Mouse (Mus musculus) 3T3-L1 (cell line): ENCODE data around the gene Gm5965.
"Not testable (repeated sequence)": the region's sequence is repeated elsewhere in the genome, so short reads cannot be mapped to it uniquely, and the experiment has no call there.

ENCODE experiments used
- DNase-seq: peaks from one replicate; pipeline ENCODE4 v3.0.0-alpha.2; 2015; ENCODE audit warnings: low read depth, low spot score

The Gm5965 gene

DNA sequence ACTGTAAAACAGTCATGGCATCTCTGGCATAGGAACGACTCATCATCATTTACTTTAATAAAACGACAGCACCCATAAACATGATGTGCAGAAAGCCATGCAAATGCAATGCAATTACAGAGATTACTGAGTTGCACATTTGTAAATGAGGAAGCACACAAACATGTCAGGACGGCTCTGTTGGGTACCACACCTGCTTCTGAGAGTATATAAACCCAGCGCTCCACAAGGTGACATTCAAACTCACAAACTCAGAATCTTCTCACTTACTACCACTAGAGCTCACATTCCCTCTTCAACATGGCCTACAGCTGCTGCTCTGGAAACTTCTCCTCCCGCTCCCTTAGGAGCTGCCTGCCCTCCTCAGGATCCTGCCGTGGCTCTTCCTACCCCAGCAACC lies at the start of gene Gm5965:
TSS of gene Gm5965 (plus strand) at position 301 of the 400 bp plus-strand sequence.
- no peak for DNase-seq

DNA sequence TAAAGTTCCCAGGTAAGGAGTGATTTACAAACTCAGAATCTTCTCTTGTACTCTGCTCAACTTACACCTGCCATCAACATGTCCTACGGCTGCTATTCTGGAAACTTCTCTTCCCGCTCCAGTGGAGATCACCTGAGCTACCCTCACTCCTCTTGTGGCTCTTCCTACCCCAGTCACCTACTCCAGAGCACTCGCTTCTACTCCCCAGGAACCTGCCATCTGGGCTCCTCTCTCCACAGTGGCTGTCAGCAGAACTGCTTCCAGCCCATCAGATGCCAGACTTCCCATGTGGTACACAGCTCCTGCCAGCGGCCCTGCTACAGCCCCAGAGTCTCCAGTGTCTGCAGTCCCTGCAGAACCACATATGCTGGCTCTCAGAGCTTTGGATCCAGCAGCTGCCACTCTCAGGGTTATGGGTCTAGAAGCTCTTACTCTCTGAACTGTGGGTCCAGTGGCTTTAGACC lies 48.9 kb upstream of the Gm5965 start, which contains the start of gene Krtap13-1:
TSS of gene Krtap13-1 (plus strand) at position 51 of the 464 bp plus-strand sequence.
- no peak for DNase-seq

DNA sequence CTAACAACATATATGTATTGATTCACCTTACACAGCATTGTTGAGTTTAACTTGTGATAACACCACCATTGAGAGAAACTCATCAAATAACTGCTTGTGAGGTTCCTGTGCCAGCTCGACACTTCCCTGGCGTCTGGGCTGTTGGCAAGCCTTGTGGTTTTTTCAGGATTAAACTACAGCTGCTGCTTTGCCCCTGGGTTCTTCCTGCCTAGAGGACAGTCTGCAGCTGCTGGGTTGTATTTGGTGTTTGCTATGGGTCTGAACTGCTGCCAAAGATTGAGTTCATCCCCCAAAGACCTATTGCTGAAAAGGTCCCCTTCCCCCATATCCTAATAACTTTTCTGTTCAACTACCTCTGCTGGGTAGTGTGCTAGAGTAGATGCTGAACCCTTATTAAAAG lies 42.3 kb upstream of the Gm5965 start:
- no peak for DNase-seq

DNA sequence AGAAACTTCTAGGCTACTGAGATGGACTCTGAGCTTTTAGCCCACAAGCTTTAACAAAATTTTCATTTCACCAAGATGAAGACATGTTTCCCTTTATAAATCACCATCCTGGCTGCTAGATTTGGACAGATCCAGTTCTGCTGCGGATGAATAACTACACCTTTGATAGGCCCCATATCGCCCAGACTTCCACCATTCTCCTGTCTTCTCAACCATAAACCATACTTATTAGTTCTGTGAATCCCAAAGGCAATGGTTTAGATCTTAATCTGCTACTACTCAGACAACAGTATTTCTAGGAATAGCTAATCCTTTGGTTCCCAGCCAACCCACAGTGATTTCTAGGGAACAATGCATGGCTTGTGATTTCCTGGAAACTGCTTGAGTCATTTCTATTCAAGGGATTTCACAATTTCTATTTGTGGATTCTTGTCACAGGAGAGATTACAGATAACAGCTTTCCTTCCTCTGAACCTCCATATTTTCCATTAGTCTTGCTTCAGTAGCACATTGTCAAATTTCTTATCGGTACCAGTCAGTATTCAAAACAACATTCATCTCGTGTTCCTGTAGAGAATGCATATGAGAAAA lies 32.9 kb upstream of the Gm5965 start:
- DNase-seq, result no peak

DNA sequence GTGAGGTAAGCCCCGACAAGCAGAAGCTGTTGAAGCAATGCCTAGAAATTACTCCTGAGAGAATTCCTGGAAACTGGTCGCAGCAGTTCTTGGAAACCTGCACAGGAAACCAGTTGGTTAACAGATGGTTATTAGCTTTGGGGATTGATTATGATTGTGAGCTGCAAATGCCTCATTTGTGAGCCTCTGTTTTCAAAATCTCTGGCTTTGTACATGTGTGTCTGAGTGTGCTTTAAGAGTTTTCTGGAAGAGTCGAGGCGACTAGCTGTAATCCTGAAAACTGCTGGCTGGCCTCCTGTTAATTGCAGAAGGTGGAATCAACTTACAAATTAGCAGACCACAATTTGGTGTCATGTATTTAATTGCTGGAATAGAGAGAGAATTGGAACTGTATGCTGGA lies 29.8 kb upstream of the Gm5965 start:
- no peak for DNase-seq

DNA sequence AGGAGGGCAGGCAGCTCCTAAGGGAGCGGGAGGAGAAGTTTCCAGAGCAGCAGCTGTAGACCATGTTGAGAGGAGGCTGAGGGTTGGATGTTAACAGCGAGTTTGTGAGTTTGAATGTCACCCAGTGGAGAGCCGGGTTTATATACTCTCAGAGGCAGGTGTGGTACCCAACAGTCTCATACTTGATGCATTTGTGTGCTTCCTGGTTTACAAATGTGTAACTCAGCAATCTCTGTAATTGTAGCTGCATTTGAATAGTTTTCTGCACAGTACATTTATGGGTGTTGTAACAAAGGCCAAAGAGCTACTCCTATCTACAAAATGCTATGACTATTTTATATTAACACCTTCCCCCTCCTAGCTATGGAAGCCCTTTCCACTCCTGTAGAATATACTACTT lies 26.2 kb upstream of the Gm5965 start, which contains the start of gene Krtap13:
TSS of gene Krtap13 (minus strand) at position 101 of the 400 bp plus-strand sequence.
- DNase-seq, result not testable (repeated sequence)

DNA sequence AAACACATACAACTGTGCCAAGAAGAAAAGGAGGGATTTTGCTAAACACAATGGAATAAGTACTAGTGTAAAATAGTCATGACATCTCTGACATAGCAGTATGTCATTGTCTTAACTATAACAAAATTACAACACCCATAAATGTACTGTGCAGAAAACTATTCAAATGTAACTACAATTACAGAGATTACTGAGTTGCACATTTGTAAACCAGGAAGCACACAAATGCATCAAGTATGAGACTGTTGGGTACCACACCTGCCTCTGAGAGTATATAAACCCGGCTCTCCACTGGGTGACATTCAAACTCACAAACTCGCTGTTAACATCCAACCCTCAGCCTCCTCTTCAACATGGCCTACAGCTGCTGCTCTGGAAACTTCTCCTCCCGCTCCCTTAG lies 19.1 kb upstream of the Gm5965 start, which contains the start of gene 2310034C09Rik:
TSS of gene 2310034C09Rik (plus strand) at position 301 of the 400 bp plus-strand sequence.
- not testable (repeated sequence) for DNase-seq

DNA sequence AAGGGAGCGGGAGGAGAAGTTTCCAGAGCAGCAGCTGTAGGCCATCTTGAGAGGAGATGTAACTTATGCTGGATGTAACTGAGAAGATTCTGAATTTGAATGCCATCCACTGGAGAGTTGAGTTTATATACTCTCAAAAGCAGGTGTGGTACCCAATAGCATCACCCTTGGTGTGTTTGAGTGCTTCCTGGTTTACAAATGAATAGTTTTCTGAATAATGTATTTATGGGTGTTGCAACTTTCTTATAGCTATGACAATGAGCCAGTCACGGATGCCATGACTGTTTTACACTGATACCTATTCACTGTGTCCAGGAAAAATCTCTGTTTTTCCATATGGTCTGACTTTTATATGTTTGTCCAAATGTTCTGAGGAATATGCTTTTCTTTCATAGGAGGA lies 3.6 kb upstream of the Gm5965 start, which contains the start of gene 2310057N15Rik:
TSS of gene 2310057N15Rik (minus strand) at position 101 of the 400 bp plus-strand sequence.
- no peak for DNase-seq

DNA sequence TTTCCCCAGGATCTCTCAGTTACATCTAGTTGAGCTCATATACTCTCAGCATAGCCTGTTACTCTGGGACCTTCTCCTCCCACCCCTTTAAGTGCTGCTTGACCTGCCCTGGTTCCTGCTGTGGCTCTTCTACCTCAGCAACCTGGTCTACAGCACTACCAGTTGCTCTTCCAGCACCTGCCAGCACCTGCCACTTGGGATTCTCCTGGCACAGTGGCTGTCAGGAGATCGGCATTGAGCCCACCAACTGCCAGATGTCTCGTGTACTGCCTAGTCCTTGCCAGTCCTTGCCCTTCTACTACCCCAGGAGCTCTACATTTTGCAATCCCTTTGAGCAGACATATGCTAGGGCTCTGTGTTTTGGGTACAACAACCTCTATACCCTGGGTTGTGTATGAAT lies 9.1 kb downstream of the Gm5965 start:
- no peak for DNase-seq

DNA sequence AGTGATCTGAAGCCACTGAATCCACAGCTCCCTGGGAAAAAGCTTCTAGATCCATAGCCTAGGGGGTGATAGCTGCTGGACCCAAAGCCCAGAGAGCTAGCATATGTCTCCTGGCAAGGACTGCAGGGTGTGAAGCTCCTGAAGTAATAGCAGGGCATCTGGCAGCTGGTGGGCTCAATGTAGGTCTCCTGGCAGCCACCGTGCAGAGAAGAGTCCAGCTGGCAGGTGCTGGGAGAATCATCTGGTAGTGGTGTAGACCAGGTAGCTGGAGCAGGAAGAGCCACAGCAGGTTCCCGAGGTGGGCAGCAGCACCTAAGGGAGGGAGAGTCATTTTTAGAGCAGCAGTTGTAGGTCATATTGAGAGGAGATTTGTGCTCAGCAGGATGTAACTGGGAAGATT lies 34.1 kb downstream of the Gm5965 start, which contains the start of gene Gm20741:
TSS of gene Gm20741 (minus strand) at position 394 of the 400 bp plus-strand sequence.
- DNase-seq, result no peak

DNA sequence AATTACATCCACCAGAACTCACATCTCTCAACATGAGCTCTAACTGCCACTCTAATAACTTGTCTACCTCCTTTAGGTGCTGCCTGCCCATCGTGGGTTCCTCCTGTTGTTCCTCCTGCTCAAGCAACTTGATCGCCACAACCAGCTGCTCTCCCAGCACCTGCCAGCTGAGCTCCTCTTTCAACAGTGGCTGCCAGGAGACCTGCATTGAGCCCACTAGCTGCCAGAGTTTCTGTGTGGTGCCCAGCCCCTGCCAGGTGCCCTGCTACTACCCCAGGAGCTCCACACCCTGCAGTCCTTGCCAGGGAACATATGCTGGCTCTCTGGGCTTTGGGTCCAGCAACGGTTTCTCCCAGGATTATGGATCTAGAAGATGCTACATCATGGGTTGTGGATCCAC lies 42.4 kb downstream of the Gm5965 start, which contains the start of gene Krtap15:
TSS of gene Krtap15 (plus strand) at position 150 of the 400 bp plus-strand sequence.
- DNase-seq, result no peak

DNA sequence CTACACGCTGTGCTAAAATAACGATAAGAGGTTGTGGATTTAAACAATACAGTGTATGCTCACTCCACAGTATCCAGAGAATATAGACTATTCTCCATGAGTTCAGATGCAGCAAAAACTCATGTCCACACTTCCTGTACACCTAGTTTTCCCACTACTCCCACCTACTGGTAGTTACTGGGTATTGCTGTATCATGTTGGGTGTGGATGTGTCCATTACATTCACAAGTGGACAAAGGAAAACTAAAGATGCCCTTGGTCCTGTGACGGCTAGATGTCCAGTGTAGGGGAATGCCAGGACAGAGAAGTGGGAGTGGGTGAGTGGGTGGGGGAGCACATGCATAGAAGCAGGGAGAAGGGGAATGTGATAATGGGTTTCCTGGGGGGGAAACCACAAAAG lies 46.0 kb downstream of the Gm5965 start:
- DNase-seq, result peak; percentile 50

DNA sequence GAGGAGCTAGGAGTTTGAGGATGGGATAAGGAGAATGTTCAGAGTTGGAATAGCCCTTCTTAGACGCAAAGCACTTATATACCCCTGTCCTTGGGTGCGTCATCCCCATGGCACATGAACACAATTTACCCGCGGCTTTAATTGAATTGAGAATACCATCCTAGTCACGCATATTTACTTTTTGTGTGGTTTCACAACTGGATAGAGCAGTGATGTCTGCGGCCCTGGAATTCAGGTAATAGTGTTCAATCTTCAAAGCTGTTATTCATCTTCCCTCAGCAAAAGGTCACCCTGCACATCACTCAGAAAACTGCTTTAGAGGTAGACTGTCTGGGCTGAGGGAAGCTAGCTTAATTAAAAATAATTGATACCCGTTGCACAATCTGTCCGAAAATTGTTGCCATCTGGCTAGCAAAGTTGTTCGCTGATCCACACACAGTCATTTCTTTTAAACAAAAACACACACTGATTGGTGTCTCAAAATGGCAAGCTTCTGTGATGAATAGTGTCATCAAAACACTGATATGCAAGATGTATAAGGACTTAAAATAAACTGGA lies 48.5 kb downstream of the Gm5965 start, which contains the start of gene Krtap14:
TSS of gene Krtap14 (minus strand) at position 51 of the 558 bp plus-strand sequence.
- DNase-seq, result no peak

DNA sequence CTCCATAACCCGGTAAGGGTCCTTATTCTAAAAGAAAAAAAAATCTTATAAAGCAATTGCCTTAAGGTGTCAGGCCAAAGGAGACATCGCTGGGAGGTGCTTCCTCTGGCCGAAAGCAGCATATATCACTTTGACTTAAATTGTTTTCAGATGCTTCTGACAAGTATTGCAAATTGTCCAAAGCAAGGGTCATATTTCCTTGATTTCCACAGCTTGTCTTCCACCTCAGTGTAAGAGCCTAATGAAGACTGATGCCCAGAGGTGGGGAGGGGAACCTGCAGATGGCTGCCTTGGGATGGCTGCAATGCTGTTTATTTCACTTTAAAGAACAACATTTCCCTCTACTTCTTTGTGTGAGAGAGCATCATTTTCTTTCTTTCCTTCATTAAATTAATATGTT lies 49.3 kb downstream of the Gm5965 start:
- DNase-seq, result no peak
